Mouse (Mus musculus) cortical plate, adult 2 months (tissue): ENCODE measurements around the gene Clmp.

Experiments used
- CTCF ChIP-seq: fragments of 200-500 bp; IDR thresholded peaks from 2 replicates; pipeline ENCODE4 v1.5.1; 2011; ENCODE audit warnings: mild to moderate bottlenecking, control low read depth, low read length; ENCODE audit not compliant: insufficient read depth; ENCODE audit errors: extremely low read depth
- POLR2A ChIP-seq: fragments of 200-500 bp; IDR thresholded peaks from 2 replicates; pipeline ENCODE4 v1.6.1; 2011; ENCODE audit warnings: mild to moderate bottlenecking, low read length, control low read depth; ENCODE audit not compliant: insufficient read depth; ENCODE audit errors: extremely low read depth

GRCm38 (mm10) chr9:40685801-40686420 lies at the start of gene Clmp:
- TF ChIP-seq CTCF = no peak
- no peak for TF ChIP-seq POLR2A
